Mouse (Mus musculus): ENCODE data around the gene Aaed1. TPM values are rescaled to one million over a fixed set of nuclear protein-coding genes. Genes with fewer than 3 reads are reported as not detected.

Gene Aaed1
- polyA plus RNA-seq, 1 experiment from 2014 or later = 42.9 TPM

DNA sequence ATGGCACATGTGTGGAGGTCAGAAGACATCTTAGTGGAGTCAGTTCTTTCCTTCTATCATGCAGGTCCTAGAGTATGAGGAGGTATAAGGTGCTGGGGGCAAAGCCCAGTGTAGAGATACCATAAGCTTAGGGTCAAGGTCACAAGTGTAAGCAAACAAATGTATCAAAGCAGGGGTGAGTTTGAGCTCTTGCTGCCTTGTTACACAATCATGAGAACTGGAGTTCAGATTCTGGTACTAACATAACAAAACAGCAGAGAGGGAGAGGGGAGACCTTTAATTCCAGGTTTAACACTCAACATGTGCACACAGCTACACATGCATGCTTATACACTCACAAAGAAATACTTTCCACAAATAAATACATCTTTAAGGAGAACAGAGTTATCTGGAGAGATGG is 69.8 kb downstream of the Aaed1 start:
- H3K9ac ChIP-seq (ENCODE audit: low read length) = no peak overlapping the region
- H3K36me3 ChIP-seq (ENCODE audit: control insufficient read depth, insufficient read depth, low read length) = peaks cover 4% of the 10 kb centered on the region; the same call in 1 of the 2 replicates
- DNase-seq (ENCODE audit: low spot score) (no peak), ATAC-seq (replicated peaks; ENCODE audit: low FRiP score, low TSS enrichment, low read depth) (no peak)
- H3K9me3 ChIP-seq (ENCODE audit: control insufficient read depth, low read length) = no peaks in the 10 kb centered on the region
- H3K4me1 ChIP-seq (replicated peaks; ENCODE audit: control insufficient read depth, insufficient read depth, low read length) = no peaks in the 10 kb centered on the region
- no peak overlapping the region for H3K4me3 ChIP-seq (ENCODE audit: low read depth, low read length)
- no peak overlapping the region for H3K27ac ChIP-seq (ENCODE audit: low read depth)
- H3K27me3 ChIP-seq (replicated peaks; ENCODE audit: control insufficient read depth, insufficient read depth, low read length) = no peaks in the 10 kb centered on the region
- H3K4me2 ChIP-seq (ENCODE audit: low read length) = no peak overlapping the region

DNA sequence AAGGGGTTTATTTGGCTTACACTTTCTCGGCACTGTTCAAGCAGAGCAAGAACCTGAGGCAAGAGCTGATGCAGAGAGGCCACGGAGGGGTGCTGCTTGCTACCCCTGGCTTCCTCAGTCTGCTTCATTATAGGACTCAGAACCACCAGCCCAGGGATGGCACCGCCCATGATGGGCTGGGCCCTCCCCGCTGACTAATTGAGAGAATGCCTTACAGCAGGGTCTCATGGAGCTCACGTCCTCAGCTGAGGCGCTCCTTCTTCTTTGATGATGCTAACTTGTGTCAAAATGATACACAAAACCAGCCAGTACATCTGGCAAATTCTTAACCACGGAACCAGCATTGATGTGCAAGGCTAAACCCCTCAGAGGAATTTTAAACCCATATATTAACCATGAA is 71.9 kb downstream of the Aaed1 start:
- WGBS = 75% methylated on average over 7 of the region's 7 CpGs

DNA sequence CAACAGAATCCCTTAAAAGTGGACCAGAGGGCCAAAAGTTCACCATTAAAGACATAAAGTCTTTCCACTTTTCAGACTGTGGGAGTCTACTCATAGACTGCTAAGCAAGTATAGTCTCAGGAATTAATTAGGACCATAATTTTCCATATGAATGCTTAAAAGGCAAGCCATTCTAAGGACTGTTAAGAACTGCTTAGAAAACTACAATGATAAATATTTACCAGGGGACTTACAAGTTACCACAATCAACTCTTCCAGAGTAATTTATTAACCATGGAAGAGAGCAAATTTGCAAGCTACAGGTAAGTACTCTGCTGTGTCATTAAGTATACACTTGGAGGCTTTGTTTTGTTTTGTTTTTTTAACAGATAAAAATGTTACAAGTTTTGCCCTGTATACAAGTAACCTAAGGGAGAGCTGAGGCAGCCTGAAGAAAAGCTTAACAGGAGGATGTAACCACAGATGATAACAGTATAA is 74.8 kb downstream of the Aaed1 start:
- Histone ChIP-seq H3K9ac (ENCODE audit: low read length) (no peak overlapping the region), H3K4me2 (ENCODE audit: low read length) (no peak overlapping the region), H3K4me3 (ENCODE audit: low read depth, low read length) (no peak overlapping the region), H3K27ac (ENCODE audit: low read depth) (no peak overlapping the region), H3K27me3 (replicated peaks; ENCODE audit: control insufficient read depth, insufficient read depth, low read length) (no peaks in the 10 kb centered on the region), H3K9me3 (ENCODE audit: control insufficient read depth, low read length) (no peaks in the 10 kb centered on the region), H3K4me1 (replicated peaks; ENCODE audit: control insufficient read depth, insufficient read depth, low read length) (no peaks in the 10 kb centered on the region; the same call in 1 of the 2 replicates), H3K36me3 (ENCODE audit: control insufficient read depth, insufficient read depth, low read length) (peaks cover 4% of the 10 kb centered on the region; the same call in 1 of the 2 replicates)
- no peak for ATAC-seq (replicated peaks; ENCODE audit: low FRiP score, low TSS enrichment, low read depth)
- DNase-seq (ENCODE audit: low spot score) = no peak

More for the DNA sequence above, 71.9 kb downstream of the Aaed1 start:
- Histone ChIP-seq H3K4me1 (replicated peaks; ENCODE audit: control insufficient read depth, insufficient read depth, low read length) (no peaks in the 10 kb centered on the region), H3K36me3 (ENCODE audit: control insufficient read depth, insufficient read depth, low read length) (peaks cover 4% of the 10 kb centered on the region; the same call in 1 of the 2 replicates), H3K27ac (ENCODE audit: low read depth) (no peak overlapping the region), H3K9me3 (ENCODE audit: control insufficient read depth, low read length) (no peaks in the 10 kb centered on the region), H3K4me3 (ENCODE audit: low read depth, low read length) (no peak overlapping the region), H3K27me3 (replicated peaks; ENCODE audit: control insufficient read depth, insufficient read depth, low read length) (no peaks in the 10 kb centered on the region), H3K4me2 (ENCODE audit: low read length) (no peak overlapping the region), H3K9ac (ENCODE audit: low read length) (no peak overlapping the region)
- ATAC-seq (replicated peaks; ENCODE audit: low FRiP score, low TSS enrichment, low read depth) (no peak), DNase-seq (ENCODE audit: low spot score) (no peak)

DNA sequence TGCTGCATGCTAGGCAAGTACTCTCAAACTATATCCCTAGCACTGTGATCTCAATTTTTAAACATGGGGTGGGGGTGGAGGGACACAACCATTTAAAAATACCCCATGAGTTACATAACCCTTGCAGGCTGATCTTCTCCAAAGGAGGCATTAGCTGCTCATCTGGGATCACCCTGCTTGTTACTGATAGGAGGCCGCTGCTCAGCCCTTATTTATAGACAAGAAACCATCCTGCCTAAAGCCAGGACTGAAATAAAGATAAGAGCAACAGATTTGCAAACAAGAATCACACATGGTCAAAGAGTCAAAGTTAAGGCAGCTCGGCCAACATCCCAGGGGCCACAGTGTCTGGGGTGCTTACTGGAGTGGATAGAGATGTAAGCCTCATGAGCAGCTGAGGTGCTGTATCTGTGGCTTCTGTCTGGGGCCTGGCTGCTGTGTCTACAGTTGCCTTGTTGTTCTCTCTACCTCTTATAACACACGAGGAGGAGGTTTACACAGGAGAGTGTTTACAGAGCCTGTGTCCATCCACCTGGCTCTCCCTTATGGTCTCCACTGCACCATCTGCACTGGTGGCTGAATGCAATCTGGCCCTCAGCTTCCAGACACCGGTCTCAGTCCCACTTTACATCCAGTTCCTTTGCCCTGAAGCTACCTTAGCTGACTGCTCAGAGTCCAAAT is 75.4 kb downstream of the Aaed1 start:
- H3K4me3 ChIP-seq (ENCODE audit: low read depth, low read length) = no peak overlapping the region
- H3K27me3 ChIP-seq (replicated peaks; ENCODE audit: control insufficient read depth, insufficient read depth, low read length) = no peaks in the 10 kb centered on the region
- H3K9ac ChIP-seq (ENCODE audit: low read length) = no peak overlapping the region
- H3K36me3 ChIP-seq (ENCODE audit: control insufficient read depth, insufficient read depth, low read length) = peaks cover 4% of the 10 kb centered on the region; the same call in 1 of the 2 replicates
- H3K4me1 ChIP-seq (replicated peaks; ENCODE audit: control insufficient read depth, insufficient read depth, low read length) = no peaks in the 10 kb centered on the region; the same call in 1 of the 2 replicates
- no peaks in the 10 kb centered on the region for H3K9me3 ChIP-seq (ENCODE audit: control insufficient read depth, low read length)
- ATAC-seq (replicated peaks; ENCODE audit: low FRiP score, low TSS enrichment, low read depth) (no peak), DNase-seq (ENCODE audit: low spot score) (no peak)
- H3K4me2 ChIP-seq (ENCODE audit: low read length) = no peak overlapping the region
- H3K27ac ChIP-seq (ENCODE audit: low read depth) = no peak overlapping the region
- WGBS = 36% methylated on average over 4 of the region's 4 CpGs

DNA sequence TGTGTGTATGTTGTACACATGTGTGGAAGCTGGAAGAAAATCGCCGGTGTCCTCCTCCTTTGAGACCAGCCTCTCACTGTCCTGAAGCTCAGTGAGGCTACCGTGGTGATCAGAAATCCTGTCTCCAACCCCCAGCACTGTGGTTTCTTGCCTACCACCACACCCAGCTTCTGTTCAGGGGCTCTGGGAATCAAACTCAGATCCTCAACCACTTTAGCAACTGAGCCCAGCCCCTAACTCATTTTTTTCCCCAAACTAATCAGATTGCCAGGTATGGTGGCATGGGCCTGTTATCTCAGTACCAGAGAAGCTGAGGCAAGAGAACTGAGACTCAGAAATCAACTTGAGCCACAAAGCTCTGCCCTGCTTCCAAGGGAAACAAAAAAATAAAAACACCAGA is 76.7 kb downstream of the Aaed1 start:
- DNase-seq (ENCODE audit: low spot score) = no peak
- Histone ChIP-seq H3K9ac (ENCODE audit: low read length) (no peak overlapping the region), H3K4me2 (ENCODE audit: low read length) (no peak overlapping the region), H3K4me3 (ENCODE audit: low read depth, low read length) (no peak overlapping the region), H3K4me1 (replicated peaks; ENCODE audit: control insufficient read depth, insufficient read depth, low read length) (no peaks in the 10 kb centered on the region; the same call in 1 of the 2 replicates), H3K27ac (ENCODE audit: low read depth) (no peak overlapping the region), H3K27me3 (replicated peaks; ENCODE audit: control insufficient read depth, insufficient read depth, low read length) (no peaks in the 10 kb centered on the region), H3K36me3 (ENCODE audit: control insufficient read depth, insufficient read depth, low read length) (peaks cover 4% of the 10 kb centered on the region; the same call in 1 of the 2 replicates), H3K9me3 (ENCODE audit: control insufficient read depth, low read length) (no peaks in the 10 kb centered on the region)
- 68% methylated on average over 3 of the region's 3 CpGs for WGBS
- no peak for ATAC-seq (replicated peaks; ENCODE audit: low FRiP score, low TSS enrichment, low read depth)

DNA sequence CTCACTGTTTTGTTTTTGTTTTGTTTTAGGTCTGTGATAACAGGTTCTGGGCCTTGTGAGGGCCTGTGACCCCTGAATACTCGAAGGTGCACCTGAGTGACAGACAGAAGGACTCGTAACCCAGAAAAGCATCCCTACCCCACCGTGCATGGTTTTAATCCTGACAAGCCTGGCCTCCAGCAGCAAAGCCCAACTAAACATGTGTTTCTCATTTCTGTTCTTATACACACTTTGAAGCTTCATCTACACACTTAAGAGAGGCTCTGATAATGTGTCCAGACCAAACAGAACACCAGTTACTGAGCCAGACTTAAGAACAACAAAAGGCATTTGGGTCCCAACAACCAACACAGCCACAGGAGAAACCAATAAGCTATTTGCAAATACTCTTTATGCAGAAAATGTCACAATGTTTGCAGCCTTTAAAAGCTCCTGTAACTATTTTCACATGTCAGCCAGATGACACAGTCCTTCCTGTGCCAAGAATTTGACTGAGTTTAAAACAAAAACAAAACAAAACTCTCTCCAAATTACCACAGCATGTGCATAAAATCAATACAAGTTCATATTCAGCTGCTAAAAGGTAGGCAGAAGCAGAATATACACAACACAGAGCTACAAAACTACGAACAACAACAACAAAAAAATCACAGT is 77.3 kb downstream of the Aaed1 start:
- H3K9ac ChIP-seq (ENCODE audit: low read length) = no peak overlapping the region
- H3K27ac ChIP-seq (ENCODE audit: low read depth) = no peak overlapping the region
- DNase-seq (ENCODE audit: low spot score) (no peak), ATAC-seq (replicated peaks; ENCODE audit: low FRiP score, low TSS enrichment, low read depth) (no peak)
- peaks cover 4% of the 10 kb centered on the region; the same call in 1 of the 2 replicates for H3K36me3 ChIP-seq (ENCODE audit: control insufficient read depth, insufficient read depth, low read length)
- no peaks in the 10 kb centered on the region for H3K27me3 ChIP-seq (replicated peaks; ENCODE audit: control insufficient read depth, insufficient read depth, low read length)
- H3K9me3 ChIP-seq (ENCODE audit: control insufficient read depth, low read length) = no peaks in the 10 kb centered on the region
- no peaks in the 10 kb centered on the region; the same call in 1 of the 2 replicates for H3K4me1 ChIP-seq (replicated peaks; ENCODE audit: control insufficient read depth, insufficient read depth, low read length)
- H3K4me3 ChIP-seq (ENCODE audit: low read depth, low read length) = no peak overlapping the region
- 55% methylated on average over 4 of the region's 4 CpGs for WGBS
- H3K4me2 ChIP-seq (ENCODE audit: low read length) = no peak overlapping the region

DNA sequence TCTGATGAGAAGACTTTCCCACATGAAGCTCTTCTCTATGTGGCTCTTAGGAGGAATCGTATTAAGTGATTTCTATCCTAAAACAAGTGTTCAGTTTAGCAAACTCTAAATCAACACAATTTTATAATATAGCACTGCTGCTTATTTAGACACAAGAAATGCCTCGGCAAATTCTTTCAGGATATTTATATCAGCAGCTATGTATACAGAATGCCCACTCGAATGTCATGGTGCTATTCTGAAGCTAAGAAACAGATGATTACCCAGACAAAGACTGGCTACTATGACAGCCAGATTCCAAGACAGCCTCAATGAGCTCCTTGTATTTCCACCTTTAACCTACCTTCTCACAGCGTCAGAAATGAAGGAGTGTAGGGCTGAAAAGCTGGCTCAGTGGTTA is 79.4 kb downstream of the Aaed1 start:
- Histone ChIP-seq H3K27me3 (replicated peaks; ENCODE audit: control insufficient read depth, insufficient read depth, low read length) (no peaks in the 10 kb centered on the region), H3K4me3 (ENCODE audit: low read depth, low read length) (no peak overlapping the region), H3K27ac (ENCODE audit: low read depth) (no peak overlapping the region), H3K9me3 (ENCODE audit: control insufficient read depth, low read length) (no peaks in the 10 kb centered on the region), H3K4me1 (replicated peaks; ENCODE audit: control insufficient read depth, insufficient read depth, low read length) (no peaks in the 10 kb centered on the region; the same call in 1 of the 2 replicates), H3K36me3 (ENCODE audit: control insufficient read depth, insufficient read depth, low read length) (no peaks in the 10 kb centered on the region), H3K9ac (ENCODE audit: low read length) (no peak overlapping the region), H3K4me2 (ENCODE audit: low read length) (no peak overlapping the region)
- ATAC-seq (replicated peaks; ENCODE audit: low FRiP score, low TSS enrichment, low read depth) (no peak), DNase-seq (ENCODE audit: low spot score) (no peak)
- WGBS = 78% methylated on average over 4 of the region's 4 CpGs

DNA sequence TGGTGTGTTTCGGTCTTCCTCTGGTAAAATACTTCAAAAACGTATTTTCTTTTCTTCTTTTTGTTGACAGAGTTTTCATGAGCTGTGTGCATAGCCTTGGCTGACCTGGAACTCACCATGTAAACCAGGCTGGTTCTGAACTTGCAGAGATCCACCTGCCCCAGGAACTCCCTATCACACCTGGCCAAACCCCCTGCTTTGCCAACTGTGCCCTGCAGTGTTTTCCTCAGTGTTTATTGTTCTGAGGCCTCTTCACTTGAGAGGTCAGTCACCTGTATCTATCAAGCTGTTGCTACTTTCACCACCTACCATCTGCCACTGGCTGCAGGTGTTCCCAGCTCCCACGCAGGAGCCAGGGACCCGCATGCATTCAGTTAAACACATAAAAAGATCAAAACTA is 85.8 kb downstream of the Aaed1 start:
- no peaks in the 10 kb centered on the region for H3K9me3 ChIP-seq (ENCODE audit: control insufficient read depth, low read length)
- DNase-seq (ENCODE audit: low spot score) (no peak), ATAC-seq (replicated peaks; ENCODE audit: low FRiP score, low TSS enrichment, low read depth) (no peak)
- H3K9ac ChIP-seq (ENCODE audit: low read length) = no peak overlapping the region
- no peak overlapping the region for H3K4me3 ChIP-seq (ENCODE audit: low read depth, low read length)
- no peaks in the 10 kb centered on the region for H3K27me3 ChIP-seq (replicated peaks; ENCODE audit: control insufficient read depth, insufficient read depth, low read length)
- no peaks in the 10 kb centered on the region for H3K36me3 ChIP-seq (ENCODE audit: control insufficient read depth, insufficient read depth, low read length)
- 89% methylated on average over 4 of the region's 4 CpGs for WGBS
- no peaks in the 10 kb centered on the region for H3K4me1 ChIP-seq (replicated peaks; ENCODE audit: control insufficient read depth, insufficient read depth, low read length)
- no peak overlapping the region for H3K4me2 ChIP-seq (ENCODE audit: low read length)
- no peak overlapping the region for H3K27ac ChIP-seq (ENCODE audit: low read depth)

Data from intestine, embryonic 14.5 days (tissue).